ENCODE assay signal across 8 mouse cellular contexts in the genomic region with DNA sequence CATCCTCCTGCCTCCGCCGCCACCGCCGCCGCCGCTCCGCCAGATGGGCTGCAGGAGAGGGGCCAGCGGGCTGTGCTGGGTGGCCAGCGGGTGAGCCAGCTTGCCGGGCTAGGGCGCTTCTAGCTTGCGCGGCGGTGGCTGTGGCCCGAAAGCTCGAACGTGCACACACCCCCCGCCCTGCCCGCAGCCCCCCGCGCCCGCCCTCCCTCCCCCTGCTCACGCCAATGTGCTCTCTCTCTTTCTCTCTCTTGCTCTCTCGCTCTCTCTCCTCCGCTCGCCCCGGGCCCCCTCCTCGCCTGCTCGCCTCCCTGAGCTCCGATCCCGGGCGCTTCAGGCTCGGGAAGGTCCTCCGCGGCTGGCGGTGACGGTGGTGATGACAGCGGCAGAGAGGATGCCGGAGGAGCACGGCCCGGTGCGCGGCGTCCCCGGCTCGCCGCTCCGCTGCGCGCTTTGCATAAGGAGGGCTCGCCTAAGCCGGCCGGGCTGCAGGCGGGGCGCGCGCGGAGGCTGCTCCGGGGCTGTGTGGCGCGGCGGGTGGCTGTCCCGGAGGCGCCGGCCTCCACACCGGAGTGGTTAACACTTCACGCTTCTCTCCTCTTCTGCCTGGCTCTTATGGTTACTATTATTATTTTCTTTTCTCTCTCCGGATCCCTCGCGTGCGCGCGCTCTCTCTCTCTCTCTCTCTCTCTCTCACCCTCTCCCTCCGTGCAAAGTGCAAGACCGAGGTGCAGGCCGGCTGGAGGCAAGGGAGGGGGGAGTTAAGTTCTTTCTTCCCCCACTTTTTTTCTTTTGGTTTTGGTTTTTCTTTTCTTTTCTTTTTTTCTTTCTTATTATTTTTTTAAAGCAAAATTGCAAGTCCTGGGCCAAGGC. TPM values are rescaled to one million over a fixed set of nuclear protein-coding genes. Genes with fewer than 3 reads are reported as not detected.
DNase-seq lines count a peak whose midpoint lies in the region; ATAC-seq lines count a peak whose summit lies in the region.

No protein-coding gene starts in this region.

- H3K4me1 ChIP-seq in hindbrain, embryonic 13.5 days (replicated peaks): peaks cover 39% of the 10 kb centered on the region

- peaks cover 32% of the 10 kb centered on the region for H3K27me3 ChIP-seq in hindbrain, embryonic 13.5 days

- peak overlapping the region; percentile 79 for H3K4me2 ChIP-seq in hindbrain, embryonic 13.5 days

- H3K27ac ChIP-seq in hindbrain, embryonic 13.5 days: peak overlapping the region; percentile 93

- peak; percentile 67 for DNase-seq in NIH3T3 (ENCODE audit: low read depth)
- peak; percentile 74 to 82 for DNase-seq in cerebellum, postnatal 10 days
- DNase-seq in frontal cortex, postnatal 36 days (ENCODE audit: low spot score in 2 of 2): peak; percentile 60 to 68
- peak; percentile 41 to 47 for DNase-seq in layer of hippocampus, postnatal 36 days
- peak; percentile 71 for DNase-seq in lung, postnatal 14 days
- DNase-seq in ovary, postnatal 14 days (ENCODE audit: low spot score): peak; percentile 59
- DNase-seq in thymus, postnatal 14 days: peak; percentile 80

- no peaks in the 10 kb centered on the region for H3K36me3 ChIP-seq in hindbrain, embryonic 13.5 days

- 0% methylated on average over 32 of the region's 76 CpGs for WGBS in hindbrain, embryonic 13.5 days

- H3K4me3 ChIP-seq in hindbrain, embryonic 13.5 days: peak overlapping the region; percentile 65

- H3K9me3 ChIP-seq in hindbrain, embryonic 13.5 days: no peaks in the 10 kb centered on the region

- peak; percentile 88 for ATAC-seq in hindbrain, embryonic 13.5 days (ENCODE audit: low FRiP score)

- H3K9ac ChIP-seq in hindbrain, embryonic 13.5 days: peak overlapping the region; percentile 85

RNA-seq across cellular contexts. Expression of a gene that starts 0.5 kb away (rescaled TPM):
- 11.7 and 11.9 TPM in 2 replicates for polyA plus RNA-seq in hindbrain, embryonic 13.5 days (2015; fragmentation: Nextera tagmentation; extraction: Ambion mirVana)
- total RNA-seq in layer of hippocampus, postnatal 36 days (2021): 10 to 100 TPM; 18.5 to 19.5 TPM

Comparison
In these comparisons a context has a peak if more than half of its experiments do, and no peak if none do; other contexts are left out.
1. Peak in every context shown above with its lines: DNase-seq, ATAC-seq, H3K4me3 ChIP-seq and H3K27ac ChIP-seq.